Mouse (Mus musculus): Measurements from ENCODE around the gene Med7.
"Not testable (repeated sequence)": the region's sequence is repeated elsewhere in the genome, so short reads cannot be mapped to it uniquely, and the experiment has no call there.

Gene Med7

GRCm38 (mm10) chr11:46421086-46421888, 15.4 kb upstream of the Med7 start:
- DNase-seq (ENCODE audit: low read depth in 2 of 2, low spot score in 2 of 2), result peak; percentile 34 to 49

- DNase-seq (ENCODE audit: low read depth in 2 of 2, low spot score in 2 of 2), result not testable (repeated sequence)
Observed at GRCm38 (mm10) chr11:46428131-46428530, 8.6 kb upstream of the Med7 start.

- no peak for DNase-seq (ENCODE audit: low read depth in 2 of 2, low spot score in 2 of 2)
Observed at GRCm38 (mm10) chr11:46430123-46430522, 6.6 kb upstream of the Med7 start.

GRCm38 (mm10) chr11:46431129-46431528, 5.6 kb upstream of the Med7 start:
- DNase-seq (ENCODE audit: low read depth in 2 of 2, low spot score in 2 of 2), result peak; percentile 79 to 86

- DNase-seq (ENCODE audit: low read depth in 2 of 2, low spot score in 2 of 2), result no peak
Observed at GRCm38 (mm10) chr11:46435363-46435762, 1.4 kb upstream of the Med7 start.

- peak; percentile 20 to 55 for DNase-seq (ENCODE audit: low read depth in 2 of 2, low spot score in 2 of 2)
Observed at GRCm38 (mm10) chr11:46437459-46438000, 805 bp downstream of the Med7 start.

GRCm38 (mm10) chr11:46439005-46439543, 2.3 kb downstream of the Med7 start:
- DNase-seq (ENCODE audit: low read depth in 2 of 2, low spot score in 2 of 2), result no peak

- no peak for DNase-seq (ENCODE audit: low read depth in 2 of 2, low spot score in 2 of 2)
Observed at GRCm38 (mm10) chr11:46441774-46442173, 5.0 kb downstream of the Med7 start.

GRCm38 (mm10) chr11:46443152-46443551, 6.4 kb downstream of the Med7 start:
- DNase-seq (ENCODE audit: low read depth in 2 of 2, low spot score in 2 of 2), result no peak

GRCm38 (mm10) chr11:46443979-46444378, 7.3 kb downstream of the Med7 start:
- no peak for DNase-seq (ENCODE audit: low read depth in 2 of 2, low spot score in 2 of 2)

GRCm38 (mm10) chr11:46446150-46446549, 9.4 kb downstream of the Med7 start:
- DNase-seq (ENCODE audit: low read depth in 2 of 2, low spot score in 2 of 2), result no peak

GRCm38 (mm10) chr11:46447644-46448484, 11.1 kb downstream of the Med7 start:
- peak in 1 of 2 experiments; percentile 18 for DNase-seq (ENCODE audit: low read depth in 2 of 2, low spot score in 2 of 2)

GRCm38 (mm10) chr11:46449461-46450080, 12.8 kb downstream of the Med7 start:
- DNase-seq (ENCODE audit: low read depth in 2 of 2, low spot score in 2 of 2), result no peak

GRCm38 (mm10) chr11:46454453-46455045, 17.8 kb downstream of the Med7 start, which contains the start of gene Havcr2:
TSS of gene Havcr2 (plus strand) at chr11:46454935.
- no peak for DNase-seq (ENCODE audit: low read depth in 2 of 2, low spot score in 2 of 2)

GRCm38 (mm10) chr11:46459960-46460359, 23.2 kb downstream of the Med7 start:
- no peak for DNase-seq (ENCODE audit: low read depth in 2 of 2, low spot score in 2 of 2)

- DNase-seq (ENCODE audit: low read depth in 2 of 2, low spot score in 2 of 2), result no peak
Observed at GRCm38 (mm10) chr11:46461362-46461761, 24.6 kb downstream of the Med7 start.

- DNase-seq (ENCODE audit: low read depth in 2 of 2, low spot score in 2 of 2), result no peak
Observed at GRCm38 (mm10) chr11:46461931-46462330, 25.2 kb downstream of the Med7 start.

GRCm38 (mm10) chr11:46466878-46467277, 30.2 kb downstream of the Med7 start:
- DNase-seq (ENCODE audit: low read depth in 2 of 2, low spot score in 2 of 2), result no peak

- no peak for DNase-seq (ENCODE audit: low read depth in 2 of 2, low spot score in 2 of 2)
Observed at GRCm38 (mm10) chr11:46474220-46474619, 37.5 kb downstream of the Med7 start.

GRCm38 (mm10) chr11:46479311-46479710, 42.6 kb downstream of the Med7 start:
- DNase-seq (ENCODE audit: low read depth in 2 of 2, low spot score in 2 of 2), result no peak

GRCm38 (mm10) chr11:46480517-46480916, 43.8 kb downstream of the Med7 start:
- no peak for DNase-seq (ENCODE audit: low read depth in 2 of 2, low spot score in 2 of 2)
